Mouse (Mus musculus) E14TG2a.4 (cell line): Measurements from ENCODE around the gene Spef2.

ENCODE experiments used
- CTCF ChIP-seq: conservative IDR thresholded peaks from 2 replicates; pipeline ENCODE4 v1.5.1; 2014; ENCODE audit warnings: low read length
- POU5F1 ChIP-seq: IDR thresholded peaks from 2 replicates; pipeline ENCODE4 v1.6.1; 2014; ENCODE audit warnings: low read length, borderline replicate concordance

DNA sequence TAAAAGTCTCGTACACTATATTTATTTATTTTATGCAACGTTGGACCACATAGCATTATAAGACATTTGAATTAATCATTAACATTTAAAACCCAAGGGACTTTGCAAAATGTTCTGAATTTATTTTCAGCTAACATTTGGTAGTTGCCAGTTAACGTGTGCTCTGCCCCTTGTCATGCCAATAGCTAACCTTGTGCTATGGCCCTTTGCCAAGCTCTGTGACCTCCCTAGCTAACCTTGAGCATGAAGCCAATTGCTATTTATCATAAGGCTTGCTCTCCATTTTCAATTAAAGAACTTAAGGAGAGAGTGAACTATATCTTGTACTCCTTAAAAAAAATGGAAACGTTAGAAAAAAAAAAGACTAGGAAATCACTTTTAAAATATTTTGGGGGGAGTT is 175.3 kb downstream of the Spef2 start:
- TF ChIP-seq CTCF (no peak), POU5F1 (no peak)
